Mouse (Mus musculus) lung, postnatal 25 days (tissue): Measurements from ENCODE around the gene Olfr1043.

ENCODE experiments used
- DNase-seq: peaks from one replicate; pipeline ENCODE4 v3.0.0; 2022; ENCODE audit warnings: low spot score

Olfr1043 gene

DNA sequence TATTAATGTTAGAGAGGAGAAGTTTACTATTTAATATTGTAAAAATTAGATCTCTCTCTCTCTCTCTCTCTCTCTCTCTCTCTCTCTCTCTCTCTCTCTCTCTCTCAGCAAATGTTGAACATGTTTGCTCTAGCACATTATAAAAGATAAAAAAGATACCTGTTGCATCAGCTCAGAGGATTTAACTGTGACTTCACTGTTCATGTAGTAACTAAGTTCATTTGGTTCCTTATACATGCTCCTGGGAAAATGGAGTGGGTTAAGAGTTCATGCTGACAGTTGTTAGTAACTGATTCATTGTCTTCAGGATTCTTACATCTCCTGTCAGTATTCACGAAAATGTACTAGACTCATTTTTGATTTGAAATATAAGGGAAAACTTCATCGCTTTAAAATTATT lies at the start of gene Olfr1043:
TSS of gene Olfr1043 (minus strand) at position 101 of the 400 bp plus-strand sequence.
- no peak for DNase-seq

DNA sequence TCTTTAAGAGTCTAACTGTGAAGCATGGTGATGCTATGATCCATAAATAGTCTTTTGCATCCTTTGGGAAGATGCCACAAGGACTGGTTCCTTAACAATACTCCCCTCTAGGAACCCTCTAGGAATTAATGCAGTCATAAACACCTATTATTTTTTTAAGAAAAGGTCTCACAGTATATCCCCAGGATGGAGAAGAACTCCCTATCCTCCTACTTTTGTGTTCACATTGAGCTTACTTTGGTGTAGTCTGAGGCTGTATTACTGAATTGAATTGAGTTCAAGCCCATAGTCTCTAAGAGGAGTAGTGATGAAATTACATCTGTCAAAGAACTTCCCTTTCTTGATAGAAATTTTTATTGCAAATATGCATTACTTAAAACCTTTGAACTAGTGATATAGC lies 35.6 kb upstream of the Olfr1043 start, which contains the start of gene Olfr1045:
TSS of gene Olfr1045 (minus strand) at position 101 of the 400 bp plus-strand sequence.
- DNase-seq = no peak

DNA sequence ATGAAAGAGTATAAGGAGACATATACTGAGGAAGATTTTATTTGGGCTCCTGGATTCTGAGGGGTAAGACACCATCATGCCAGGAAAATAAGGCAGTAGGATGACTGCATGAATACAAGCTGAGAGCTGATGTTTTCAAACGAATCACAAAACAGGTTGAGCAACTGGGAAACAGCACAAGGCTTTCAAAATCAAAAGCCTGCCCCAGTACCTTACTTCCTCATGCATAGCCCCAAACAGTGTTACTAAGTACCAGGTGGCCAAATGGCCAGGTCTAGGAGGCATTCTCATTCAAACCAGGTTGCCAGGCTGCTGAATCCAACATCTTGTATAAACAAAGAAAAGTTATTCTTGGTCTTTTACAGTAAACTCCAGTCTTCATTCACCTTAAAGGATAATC lies 28.5 kb upstream of the Olfr1043 start:
- no peak for DNase-seq

DNA sequence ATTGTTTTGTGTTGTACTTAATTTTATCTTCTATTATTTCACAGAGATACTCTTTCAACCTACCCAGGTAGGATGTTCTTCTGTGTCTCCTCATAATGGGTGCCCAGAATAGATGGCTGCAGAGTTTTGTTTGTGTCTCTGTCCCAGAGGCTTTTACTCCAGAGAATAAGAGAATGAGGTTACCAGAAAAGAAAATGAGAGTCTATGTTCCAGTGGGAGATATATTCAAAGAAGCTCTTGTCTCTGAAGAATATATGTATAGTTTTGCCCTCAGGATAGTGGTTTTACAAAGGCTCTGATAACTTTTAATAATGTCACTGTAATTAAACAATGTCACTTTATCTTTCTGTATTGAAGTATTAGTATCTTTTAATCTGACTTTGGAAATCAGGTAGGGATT lies 18.3 kb upstream of the Olfr1043 start, which contains the start of gene Olfr52:
TSS of gene Olfr52 (minus strand) at position 101 of the 400 bp plus-strand sequence.
- DNase-seq = no peak

DNA sequence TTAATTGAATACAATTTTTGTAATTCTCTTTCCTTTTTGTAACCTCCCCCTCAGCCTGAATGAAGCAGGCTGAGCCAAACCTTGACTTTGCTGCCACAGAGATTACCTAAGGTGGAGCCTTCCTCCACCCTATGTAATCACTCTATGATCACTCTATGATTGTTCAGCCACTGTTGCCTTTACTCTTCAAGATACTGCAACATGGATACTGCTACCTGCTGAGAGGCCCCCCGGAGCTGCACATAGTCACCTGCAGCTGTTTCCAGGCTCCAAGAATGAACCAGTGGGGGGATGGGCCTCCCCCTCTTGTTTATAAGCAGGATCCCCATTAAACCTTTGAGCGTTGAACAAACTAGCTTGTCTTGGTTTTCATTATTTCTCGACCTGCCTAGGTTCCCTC lies 12.6 kb upstream of the Olfr1043 start:
- no peak for DNase-seq

DNA sequence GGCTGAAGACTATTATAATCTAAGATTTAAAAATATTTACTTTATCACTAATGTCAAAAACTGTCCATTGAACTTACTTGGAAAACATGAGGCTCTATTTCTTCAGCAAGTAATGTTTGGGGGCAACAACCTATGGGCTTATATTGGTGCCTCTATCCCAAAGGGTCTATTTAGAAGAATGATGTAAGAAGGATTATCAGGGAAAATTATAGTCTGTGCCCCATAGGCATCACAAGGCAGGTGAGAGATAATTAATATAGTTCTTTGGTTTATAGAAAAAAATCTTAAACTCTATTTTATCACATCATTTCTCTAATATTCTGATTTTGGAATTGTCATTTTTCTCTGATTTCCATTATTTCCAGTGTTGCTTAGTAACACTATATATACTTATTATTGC lies 10.4 kb upstream of the Olfr1043 start, which contains the start of gene Olfr1044:
TSS of gene Olfr1044 (minus strand) at position 101 of the 400 bp plus-strand sequence.
- no peak for DNase-seq

DNA sequence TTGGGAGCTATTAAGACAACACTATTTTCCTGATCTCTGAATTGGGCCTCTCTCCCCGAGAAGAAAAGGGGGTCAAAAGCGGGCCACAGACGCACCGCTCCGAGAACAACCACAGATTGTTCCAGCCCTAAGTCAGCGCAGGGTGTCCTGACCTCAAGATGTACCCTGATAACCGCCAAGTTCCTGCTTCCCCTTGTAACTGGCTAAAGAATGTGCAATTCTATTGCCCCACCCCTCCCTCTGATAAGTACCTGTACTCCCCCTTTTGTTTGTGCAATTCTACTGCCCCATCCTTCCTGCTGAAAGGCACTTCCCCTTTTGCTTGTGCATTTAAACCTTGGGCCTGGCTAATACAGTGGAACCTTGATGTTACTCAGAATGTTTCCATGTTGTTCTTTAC lies 8.1 kb upstream of the Olfr1043 start:
- peak; percentile 1 for DNase-seq

DNA sequence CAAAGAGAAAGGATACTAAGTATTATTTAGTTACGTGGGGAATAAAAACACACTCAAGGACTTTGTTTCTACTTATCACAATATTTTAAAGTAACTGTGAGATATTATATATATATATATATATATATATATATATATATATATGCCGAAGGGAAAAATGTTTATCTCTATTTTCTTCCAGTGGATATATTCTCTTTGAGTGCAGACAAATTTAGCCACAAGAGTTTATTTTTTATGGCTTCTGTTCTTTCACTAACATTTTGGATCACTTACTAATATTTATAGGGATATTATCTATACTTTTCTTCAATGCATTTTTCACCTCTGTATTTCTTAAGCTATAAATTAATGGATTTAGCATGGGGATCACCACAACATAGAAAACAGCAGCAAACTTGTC lies 5.6 kb downstream of the Olfr1043 start, which contains the start of gene Olfr1042:
TSS of gene Olfr1042 (minus strand) at position 101 of the 400 bp plus-strand sequence.
- DNase-seq = no peak

DNA sequence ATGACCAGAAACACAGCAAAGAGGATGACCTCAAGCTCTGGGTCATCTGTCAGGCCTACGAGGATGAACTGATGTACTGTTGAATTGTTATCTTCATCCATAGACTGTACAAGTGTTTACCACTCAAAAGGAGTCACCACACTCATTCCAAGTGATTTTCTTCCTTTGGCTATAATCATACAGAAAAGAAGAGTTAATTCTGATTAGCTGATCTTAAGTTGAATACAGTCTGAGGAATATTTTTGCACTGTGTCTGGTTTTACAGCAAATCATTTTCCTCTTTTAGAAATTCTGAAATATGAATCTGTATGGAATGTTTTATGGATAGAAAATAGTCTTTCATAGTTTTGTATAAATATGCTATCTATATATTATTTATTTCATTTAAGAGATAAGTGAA lies 20.7 kb downstream of the Olfr1043 start, which contains the start of gene Olfr1040:
TSS of gene Olfr1040 (minus strand) at position 101 of the 400 bp plus-strand sequence.
- no peak for DNase-seq

DNA sequence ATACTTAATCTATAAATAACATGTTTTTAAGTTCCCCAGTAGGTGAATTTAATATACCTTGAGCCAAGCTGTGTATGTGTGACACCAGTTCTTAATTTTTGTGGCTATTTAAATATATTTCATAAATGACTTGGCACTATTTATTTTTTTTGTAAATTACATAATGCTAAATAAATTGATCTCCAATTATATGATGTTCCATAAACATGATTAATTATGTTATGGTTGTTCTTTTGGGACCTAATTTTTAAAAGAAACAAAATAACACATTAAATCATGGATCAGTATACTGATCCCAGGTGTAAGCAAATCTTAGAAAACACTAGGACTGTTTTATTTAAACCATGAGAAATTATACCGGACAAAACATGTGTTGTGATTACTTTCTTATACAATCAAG lies 31.5 kb downstream of the Olfr1043 start, which contains the start of gene Olfr1039:
TSS of gene Olfr1039 (minus strand) at position 101 of the 400 bp plus-strand sequence.
- no peak for DNase-seq
